Mouse (Mus musculus): ENCODE data around the gene Hps3.
"Not testable (repeated sequence)": the region's sequence is repeated elsewhere in the genome, so short reads cannot be mapped to it uniquely, and the experiment has no call there.

Gene Hps3

DNA sequence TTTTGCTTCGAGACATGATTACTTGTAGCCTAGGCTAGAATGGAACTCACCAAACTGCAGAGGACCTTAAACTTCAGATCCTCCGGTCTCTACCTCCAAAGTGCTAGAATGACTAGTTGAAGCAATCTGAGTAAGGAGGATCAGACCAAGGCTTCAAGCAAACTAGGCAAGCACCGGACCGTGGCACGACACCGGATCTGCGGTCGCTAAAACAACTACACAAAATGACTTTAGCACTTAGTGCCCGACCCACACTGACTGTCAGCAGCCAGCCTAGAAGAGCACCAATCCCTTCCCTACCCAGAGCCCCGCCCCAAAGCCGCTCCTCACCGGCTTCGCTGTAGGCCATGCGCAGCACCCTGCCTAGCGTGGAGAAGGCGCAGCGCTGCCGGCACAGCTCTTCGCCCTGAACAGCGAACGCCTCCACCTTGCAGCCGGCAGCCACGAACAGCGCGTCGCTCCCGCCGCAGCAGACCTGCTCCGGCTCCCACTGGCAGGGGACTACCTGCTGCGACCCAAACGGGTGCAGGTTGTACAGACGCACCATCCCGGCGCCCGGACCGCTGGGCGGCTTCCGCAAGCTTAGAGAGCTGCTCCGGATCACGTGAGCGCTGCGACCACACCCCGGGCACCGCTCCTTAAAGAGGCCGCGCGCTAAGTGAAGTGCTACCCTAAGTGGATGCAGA lies at the start of gene Hps3:
Gene Hps3 (minus strand): TSS at position 597 of the 686 bp plus-strand sequence.
- no peak for DNase-seq (ENCODE audit: extremely low read depth, low read depth, low spot score)

GRCm38 (mm10) chr3:20082161-20082560 lies 47.0 kb upstream of the Hps3 start:
- DNase-seq (ENCODE audit: extremely low read depth, low read depth, low spot score), result no peak

DNA sequence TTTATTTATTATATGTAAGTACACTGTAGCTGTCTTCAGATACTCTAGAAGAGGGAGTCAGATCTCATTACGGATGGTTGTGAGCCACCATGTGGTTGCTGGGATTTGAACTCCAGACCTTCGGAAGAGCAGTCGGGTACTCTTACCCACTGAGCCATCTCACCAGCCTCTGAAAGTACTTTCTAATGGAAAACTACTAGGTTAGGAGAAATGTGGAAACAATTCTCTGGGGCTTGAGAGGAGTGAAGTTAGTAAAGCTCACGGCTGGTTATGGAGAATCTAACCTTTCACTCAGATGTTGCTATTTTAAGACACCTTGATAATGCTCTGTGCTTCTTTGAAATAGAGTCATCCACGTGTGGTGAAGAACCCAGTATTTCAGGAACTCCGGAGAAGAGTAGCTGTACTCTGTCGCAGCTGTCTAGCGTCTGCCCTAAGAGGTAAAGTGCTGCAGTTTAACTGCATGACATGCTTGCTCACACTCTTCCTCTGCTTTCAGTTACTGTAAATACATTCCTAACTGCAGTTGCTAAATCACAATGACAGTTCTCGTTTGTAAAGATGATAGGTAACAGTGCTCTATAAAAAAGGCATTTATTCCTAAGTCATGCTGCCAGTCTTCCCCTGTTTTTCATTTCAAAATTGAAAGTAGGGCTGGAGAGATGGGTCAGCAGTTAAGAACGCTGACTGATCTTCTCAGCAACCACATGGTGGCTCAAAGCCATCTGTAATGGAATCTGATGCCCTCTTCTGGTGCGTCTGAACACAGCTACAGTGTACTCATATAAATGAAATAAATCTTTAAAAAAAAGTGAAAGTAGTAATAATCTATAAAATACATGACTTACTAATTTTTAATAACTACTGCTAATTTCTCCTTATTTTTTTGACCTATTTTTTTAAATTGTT lies 41.3 kb upstream of the Hps3 start:
- DNase-seq (ENCODE audit: extremely low read depth, low read depth, low spot score), result no peak

DNA sequence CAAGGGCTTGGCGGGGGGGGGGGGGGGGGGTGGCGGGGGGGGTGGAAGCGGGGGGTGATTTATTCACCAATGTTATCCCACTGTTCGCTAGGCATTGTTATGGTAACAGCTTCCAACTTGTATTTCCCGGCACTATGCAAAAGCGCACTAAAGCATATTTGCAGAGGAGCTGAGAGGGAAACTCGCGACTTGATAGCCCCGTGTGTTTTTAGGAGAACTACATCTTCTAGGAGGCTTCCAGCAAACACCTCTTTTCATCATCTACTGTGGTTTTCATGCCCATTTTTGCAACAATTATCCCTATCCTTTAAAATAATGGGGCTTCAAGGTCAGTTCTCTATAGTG lies 23.1 kb upstream of the Hps3 start:
- DNase-seq (ENCODE audit: extremely low read depth, low read depth, low spot score), result no peak

- peak; percentile 64 for DNase-seq (ENCODE audit: extremely low read depth, low read depth, low spot score)
Measured at GRCm38 (mm10) chr3:20057306-20058196, 22.4 kb upstream of the Hps3 start, which contains the start of gene Hltf. Gene Hltf, plus strand, starts transcription at chr3:20057811.

DNA sequence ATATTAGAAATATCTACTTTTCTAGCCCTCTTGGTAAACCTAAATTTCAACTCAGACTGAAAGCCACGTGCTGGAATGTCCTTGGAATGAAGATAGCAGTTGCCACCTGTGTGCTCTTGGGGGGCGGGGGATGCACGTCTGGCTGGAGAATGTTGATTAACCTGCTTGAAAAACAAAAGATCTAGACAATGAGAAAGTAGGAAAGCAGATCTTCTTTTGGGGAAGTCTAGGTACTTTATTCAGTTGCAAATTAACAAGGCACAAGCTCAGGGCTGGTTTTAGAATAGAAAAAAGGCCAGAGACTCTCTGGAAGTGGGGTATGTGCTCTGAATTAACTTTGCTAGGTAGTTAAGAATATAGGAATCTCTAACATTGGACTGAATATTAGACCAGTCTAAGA lies 9.6 kb upstream of the Hps3 start:
- DNase-seq (ENCODE audit: extremely low read depth, low read depth, low spot score), result not testable (repeated sequence)

DNA sequence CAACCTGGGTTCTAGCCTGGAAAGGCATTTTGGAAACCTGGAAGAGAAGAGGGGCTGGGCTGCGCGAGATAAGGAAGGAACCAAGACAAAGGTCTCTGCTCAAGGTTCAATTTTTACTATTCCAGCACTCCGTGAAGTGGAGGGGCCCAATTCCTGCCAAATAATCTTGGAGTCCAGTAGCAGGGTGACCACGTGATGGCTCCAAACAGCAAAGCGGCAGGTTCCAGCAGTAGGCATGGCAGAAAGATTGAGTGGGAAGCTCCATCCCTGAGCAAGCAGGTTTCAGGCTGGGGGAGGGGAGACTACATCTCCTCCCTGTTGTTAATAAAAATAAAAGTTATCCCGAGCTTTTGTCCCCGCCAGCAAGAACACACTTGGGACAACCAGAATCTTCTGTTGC lies 6.3 kb upstream of the Hps3 start:
- not testable (repeated sequence) for DNase-seq (ENCODE audit: extremely low read depth, low read depth, low spot score)

GRCm38 (mm10) chr3:20036069-20036468 lies 954 bp upstream of the Hps3 start:
- no peak for DNase-seq (ENCODE audit: extremely low read depth, low read depth, low spot score)

DNA sequence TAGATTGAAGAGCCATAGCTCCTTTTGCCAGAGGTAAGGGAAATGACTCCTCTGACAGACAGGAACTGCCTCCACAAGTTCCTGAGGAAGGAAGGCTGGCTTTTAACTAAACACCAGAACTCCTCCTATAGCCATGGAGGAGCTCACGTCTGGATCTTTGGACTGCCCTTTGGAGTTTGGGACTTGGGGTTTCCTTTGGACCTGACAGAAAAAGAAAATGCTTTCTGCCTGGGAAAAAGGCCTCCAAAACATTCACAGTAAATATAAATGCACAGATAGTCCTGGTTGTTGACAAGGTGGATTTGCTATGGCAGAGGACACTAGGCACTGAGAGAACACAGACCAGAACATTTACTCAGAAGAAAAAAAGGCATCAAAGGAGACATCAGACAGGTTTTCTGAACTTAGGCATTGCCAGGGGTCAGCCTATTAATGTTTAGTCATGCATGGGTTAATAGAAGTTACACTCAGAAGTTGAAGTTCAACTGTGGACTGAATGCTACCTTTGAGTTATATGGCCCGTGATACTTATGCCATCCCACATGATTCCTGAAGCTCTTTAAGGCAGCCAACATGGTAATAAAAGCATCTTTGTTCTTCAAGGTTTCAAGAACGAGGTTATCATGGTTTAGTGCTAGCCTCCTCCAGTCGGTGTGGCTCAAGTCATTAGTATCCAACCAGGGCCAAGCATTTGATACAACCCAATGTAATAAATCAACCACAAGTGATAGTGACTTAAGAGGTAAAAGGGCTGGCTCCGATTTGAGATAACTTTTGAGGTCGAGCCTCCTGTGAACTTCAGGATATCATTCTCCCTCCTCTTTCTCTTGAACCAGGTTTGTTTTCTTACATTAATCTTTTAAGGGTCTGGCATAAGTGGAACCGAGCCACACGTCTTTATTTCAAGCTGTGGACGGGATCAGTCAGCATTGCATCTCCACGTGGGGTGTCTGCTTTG lies 1.1 kb downstream of the Hps3 start:
- no peak for DNase-seq (ENCODE audit: extremely low read depth, low read depth, low spot score)

- DNase-seq (ENCODE audit: extremely low read depth, low read depth, low spot score), result no peak
Measured at GRCm38 (mm10) chr3:20030807-20031206, 4.3 kb downstream of the Hps3 start.

DNA sequence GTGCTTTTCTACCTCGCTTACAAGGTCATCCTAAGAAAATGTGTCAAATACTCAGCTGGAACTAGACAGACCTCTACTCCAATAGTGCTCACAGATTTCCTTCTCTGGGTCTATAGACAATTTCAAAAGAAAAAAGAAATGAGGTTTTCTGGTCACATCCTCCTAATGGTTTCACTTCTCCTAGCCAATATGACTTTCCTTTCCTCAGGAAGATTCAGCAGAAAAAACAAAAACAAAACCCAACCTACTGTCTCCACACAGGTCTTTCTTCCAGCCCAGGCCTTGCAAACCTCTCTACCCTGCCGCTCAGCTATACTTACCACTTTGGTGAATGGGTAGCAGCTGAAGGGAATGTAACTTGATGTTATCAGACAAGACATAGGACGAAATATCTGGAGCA lies 6.5 kb downstream of the Hps3 start:
- no peak for DNase-seq (ENCODE audit: extremely low read depth, low read depth, low spot score)

DNA sequence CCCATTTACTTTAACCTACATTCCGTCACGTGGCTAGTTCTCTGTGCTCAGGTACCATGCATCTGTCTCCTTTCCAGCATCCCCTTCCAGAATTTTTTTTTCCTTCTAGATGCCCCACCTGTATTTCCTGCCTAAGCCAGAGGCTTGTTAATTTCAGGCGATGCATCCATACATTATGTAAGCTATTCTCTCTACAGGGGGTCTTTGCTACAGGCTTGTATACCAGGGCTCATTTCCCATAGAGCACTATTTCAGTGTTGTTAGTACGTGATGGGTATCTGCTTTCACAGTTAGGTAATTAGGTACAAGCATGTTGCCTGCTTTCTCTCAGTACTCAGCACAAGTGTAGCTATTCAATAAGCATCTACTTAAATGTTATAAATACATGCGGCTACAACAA lies 7.3 kb downstream of the Hps3 start:
- DNase-seq (ENCODE audit: extremely low read depth, low read depth, low spot score), result no peak

DNA sequence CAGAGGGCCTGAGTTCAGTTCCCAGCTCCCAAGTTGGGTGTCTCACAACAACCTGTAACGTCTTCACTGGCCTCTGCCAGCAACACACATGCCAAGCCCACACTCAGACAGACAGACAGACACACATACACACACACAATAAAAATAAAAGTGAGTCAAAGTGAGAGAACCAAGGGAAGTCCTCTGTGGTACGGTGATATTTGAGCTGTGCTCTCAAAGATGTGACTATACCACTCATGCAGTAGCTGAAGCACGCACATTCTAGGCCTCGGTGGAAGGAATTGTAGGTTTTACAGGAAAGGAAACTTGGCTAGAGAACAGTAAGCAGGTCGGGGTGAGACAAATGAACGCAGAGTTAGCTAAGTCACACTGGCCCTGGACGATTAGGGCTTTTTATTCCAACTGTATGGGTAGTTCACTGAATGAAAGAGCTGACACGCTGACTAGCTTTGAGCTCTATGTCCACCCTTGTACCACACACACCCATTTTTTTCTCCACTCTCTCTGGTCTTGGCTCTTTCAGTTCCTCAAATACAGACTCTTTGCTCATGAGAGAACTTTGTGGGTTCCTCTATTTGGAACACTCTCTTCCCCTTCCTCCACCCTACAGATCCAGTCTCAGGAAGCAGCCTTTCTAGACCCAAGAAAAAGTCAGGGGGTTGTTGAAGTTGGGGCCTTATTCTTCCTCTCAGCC lies 8.0 kb downstream of the Hps3 start:
- no peak for DNase-seq (ENCODE audit: extremely low read depth, low read depth, low spot score)

- DNase-seq (ENCODE audit: extremely low read depth, low read depth, low spot score), result no peak
Measured at GRCm38 (mm10) chr3:20026481-20026880, 8.6 kb downstream of the Hps3 start.

- DNase-seq (ENCODE audit: extremely low read depth, low read depth, low spot score), result no peak
Measured at GRCm38 (mm10) chr3:20023832-20024231, 11.3 kb downstream of the Hps3 start.

DNA sequence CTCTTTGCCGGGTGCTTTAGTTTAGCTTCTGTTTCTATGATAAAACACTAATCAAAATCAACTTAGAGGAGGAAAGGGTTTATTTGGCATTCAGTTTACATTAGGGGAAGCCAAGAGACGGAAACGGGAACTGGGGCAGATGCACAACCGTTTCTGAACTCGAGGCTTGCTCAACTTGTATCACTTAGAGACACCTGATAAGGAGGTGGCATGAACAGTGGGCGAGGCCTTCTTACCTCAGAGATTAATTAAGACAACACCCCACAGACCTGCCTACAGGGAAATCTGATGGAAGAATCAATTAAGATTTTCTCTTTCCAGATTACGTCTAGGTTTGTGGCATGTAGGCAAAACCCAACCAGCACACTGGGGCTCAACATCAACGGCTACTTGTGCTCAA lies 17.0 kb downstream of the Hps3 start:
- no peak for DNase-seq (ENCODE audit: extremely low read depth, low read depth, low spot score)

DNA sequence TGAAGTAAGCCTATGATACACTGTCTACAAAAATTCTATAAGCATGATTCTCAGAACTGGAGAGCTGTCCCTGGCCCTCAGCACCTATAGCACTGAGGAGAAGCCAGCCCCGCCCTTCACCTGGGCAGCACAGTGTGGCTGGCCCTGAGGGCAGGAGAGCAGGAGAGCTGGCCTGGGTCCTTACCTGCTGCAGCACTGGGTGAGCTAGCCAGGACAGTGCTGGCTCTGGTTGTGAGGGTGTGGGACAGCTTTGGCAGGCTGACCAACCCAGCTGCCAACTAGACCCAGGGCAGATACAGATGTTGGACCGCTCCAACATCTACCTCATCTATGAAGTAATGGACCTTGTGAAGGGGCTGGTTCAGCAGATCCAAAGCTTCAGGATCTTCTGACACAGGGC lies 20.7 kb downstream of the Hps3 start:
- DNase-seq (ENCODE audit: extremely low read depth, low read depth, low spot score), result peak; percentile 58

DNA sequence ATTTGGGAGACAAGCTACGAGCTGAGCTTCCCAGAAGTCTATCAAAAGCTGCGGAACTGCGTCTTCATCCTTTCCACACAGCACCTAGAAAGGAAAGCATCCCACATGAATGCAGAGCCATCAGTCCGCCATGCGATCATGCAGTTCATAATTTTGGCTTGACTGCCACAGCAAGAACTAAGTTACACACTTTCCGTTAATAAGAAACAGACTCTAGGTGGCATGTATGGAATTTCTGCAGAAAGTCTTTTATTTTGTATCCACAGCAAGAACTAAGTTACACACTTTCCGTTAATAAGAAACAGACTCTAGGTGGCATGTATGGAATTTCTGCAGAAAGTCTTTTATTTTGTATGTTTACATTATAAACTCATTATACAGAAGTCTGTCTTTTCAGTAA lies 24.2 kb downstream of the Hps3 start:
- not testable (repeated sequence) for DNase-seq (ENCODE audit: extremely low read depth, low read depth, low spot score)

GRCm38 (mm10) chr3:20010464-20010863 lies 24.7 kb downstream of the Hps3 start:
- DNase-seq (ENCODE audit: extremely low read depth, low read depth, low spot score), result no peak

- no peak for DNase-seq (ENCODE audit: extremely low read depth, low read depth, low spot score)
Measured at GRCm38 (mm10) chr3:20007759-20008158, 27.4 kb downstream of the Hps3 start.
